Mouse (Mus musculus) lung, postnatal 36 days (tissue): ENCODE data around the gene Ifnb1.
A peak's percentile ranks its signal among the peaks of the same experiment; 100 is the strongest.
"Not testable (repeated sequence)": the region's sequence is repeated elsewhere in the genome, so short reads cannot be mapped to it uniquely, and the experiment has no call there.

Experiments
- DNase-seq: peaks from one replicate; pipeline ENCODE4 v3.0.0; 2022; ENCODE audit warnings: mixed read lengths

Gene Ifnb1

DNA sequence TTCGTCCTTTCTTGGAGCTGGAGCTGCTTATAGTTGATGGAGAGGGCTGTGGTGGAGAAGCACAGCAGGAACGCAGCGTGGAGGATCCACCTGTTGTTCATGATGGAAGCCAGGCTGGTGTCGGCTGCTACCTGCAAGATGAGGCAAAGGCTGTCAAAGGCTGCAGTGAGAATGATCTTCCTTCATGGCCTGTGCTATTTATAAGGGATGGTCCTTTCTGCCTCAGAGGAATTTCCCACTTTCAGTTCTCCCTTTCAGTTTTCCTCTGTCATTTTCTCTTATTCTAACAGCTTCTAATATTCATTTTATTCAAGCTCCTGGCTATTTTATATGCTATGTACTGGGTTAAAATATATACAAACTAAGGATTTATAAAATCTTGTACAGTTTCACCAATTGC is at the start of gene Ifnb1:
Gene Ifnb1, minus strand, starts transcription at position 101 of the 400 bp plus-strand sequence.
- DNase-seq: no peak

DNA sequence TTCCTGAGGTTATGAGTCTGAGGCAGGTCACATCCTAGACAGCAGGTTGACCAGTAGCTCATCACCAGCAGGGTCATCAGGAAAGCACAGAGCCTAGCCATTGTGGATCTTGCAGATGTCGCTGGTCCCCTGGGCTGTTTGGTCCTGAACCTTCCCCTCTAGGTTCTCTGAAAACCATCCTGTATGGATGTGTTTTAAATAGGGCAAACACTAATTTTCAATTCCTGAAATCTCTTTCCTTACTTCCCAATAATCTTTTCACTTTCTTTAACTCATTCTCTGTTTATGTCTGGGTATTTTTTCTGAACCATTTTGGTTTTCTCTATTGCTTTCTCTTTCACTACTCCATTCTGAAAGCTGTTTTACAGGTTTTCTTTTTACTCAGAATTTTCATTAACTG is 49.1 kb upstream of the Ifnb1 start, which contains the start of gene Ifna14:
Gene Ifna14, minus strand, starts transcription at position 101 of the 400 bp plus-strand sequence.
- no peak for DNase-seq

DNA sequence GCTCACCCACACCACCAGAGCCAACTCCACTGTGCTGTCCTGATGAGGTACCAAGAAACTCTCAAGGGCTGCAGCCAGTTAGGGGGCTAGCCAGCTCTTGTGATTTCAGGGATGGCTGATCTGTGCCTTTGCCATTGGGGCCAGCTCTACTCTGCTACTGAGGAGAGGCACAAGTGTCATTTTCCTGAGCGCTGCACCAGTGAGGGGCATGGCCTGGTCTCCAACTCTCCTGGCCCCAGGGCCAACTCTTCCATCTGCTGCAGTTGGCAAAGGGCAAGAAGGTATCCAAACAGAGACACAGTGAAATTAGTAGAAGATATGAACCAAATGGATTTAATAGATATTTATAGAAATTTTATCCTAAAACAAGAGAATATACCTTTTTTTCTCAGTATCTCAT is 39.2 kb upstream of the Ifnb1 start:
- DNase-seq: no peak

DNA sequence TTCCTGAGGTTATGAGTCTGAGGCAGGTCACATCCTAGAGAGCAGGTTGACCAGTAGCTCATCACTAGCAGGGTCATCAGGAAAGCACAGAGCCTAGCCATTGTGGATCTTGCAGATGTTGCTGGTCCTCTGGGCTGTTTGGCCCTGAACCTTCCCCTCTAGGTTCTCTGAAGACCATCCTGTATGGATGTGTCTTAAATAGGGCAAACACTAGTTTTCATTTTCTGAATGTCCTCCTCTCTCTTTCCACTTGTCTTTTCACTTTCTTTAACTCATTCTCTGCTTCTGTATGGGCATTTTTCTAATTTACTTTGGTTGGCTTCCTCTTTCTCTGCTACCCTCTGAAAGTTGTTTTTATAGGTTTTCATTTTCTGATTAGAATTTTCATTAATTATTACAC is 35.6 kb upstream of the Ifnb1 start, which contains the start of gene Ifna15:
Gene Ifna15, minus strand, starts transcription at position 101 of the 400 bp plus-strand sequence.
- not testable (repeated sequence) for DNase-seq

DNA sequence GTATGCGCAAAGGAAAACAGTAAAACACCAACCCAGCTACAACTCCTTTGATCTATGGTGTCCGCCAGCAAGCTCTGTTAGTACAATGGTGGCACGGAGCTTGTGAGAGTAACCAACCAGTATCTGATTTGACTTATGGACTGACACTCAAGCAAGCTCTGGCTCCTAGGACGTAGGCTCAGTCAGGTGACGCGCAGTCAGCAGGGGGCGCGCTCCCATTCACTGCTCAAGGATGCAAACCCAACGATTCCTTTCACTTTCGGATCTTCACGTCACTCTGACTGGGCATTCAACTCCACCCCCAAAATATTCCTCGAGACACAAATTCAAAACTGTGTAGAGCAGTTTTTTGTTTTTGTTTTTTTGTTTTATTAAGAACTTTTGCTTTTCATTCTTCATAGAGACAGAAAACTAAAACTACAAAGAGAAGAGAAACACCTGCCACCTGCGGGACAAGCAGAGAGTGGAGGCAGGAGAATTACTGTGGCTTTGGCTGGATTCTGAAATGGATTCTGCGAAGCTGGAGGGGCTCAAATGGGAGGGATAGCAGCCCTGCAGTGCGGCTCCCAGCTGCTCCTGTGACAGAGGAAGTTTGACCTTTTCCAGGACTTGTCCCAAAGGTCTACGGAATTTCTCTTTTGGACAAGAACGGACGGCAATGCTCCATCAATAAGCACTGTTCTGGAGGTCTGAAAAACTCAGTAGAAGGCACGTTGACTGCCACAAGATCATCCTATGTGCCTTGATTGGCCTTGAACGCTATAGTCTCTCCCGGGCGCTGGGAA is 27.8 kb upstream of the Ifnb1 start:
- peak; percentile 95 for DNase-seq

DNA sequence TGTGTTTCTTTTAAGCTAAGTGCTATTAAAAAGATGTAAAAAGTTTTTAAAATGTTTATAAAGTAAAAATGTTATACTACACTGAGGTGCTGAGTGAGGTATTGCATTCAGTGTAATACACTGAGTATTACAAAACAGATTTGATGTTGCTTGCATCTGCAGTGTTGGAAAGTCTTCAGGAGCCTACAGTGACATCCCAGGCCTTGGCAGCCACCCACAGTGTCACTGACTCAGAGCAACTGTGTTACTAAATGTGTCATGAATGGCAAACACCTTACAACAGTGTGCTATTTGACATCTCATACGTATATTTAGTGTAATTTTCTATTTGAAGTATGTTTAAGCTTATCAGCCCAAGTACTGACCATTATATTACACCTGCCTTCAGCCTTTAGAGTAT is 25.4 kb upstream of the Ifnb1 start:
- DNase-seq: no peak

DNA sequence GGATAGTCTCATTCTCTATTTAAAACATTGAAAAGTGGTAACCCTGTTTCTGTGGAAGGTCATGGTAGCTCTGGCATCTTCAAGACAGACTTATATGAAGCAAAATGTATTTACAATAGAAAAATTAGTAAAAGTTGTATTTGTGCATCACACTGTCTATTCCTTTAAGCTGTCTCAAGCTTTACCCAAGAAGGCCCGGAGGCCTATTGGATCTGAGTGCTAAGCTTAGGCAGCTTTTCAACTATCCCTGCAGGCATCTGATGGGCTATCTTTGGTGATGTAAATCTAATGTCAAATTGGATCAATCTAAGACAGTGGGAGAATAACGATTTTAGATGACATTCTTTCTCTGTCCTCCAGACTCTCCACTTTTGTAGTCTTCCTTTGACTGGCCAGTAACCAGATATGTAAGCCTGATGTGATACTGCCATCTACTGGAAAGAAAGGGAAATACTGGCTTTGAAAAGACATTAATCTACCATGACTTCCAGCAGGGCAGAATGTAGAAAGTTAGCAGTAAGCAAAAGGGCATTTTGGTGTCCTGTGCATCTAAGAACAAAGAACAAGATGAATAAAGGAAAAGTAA is 21.2 kb upstream of the Ifnb1 start:
- peak; percentile 76 for DNase-seq

DNA sequence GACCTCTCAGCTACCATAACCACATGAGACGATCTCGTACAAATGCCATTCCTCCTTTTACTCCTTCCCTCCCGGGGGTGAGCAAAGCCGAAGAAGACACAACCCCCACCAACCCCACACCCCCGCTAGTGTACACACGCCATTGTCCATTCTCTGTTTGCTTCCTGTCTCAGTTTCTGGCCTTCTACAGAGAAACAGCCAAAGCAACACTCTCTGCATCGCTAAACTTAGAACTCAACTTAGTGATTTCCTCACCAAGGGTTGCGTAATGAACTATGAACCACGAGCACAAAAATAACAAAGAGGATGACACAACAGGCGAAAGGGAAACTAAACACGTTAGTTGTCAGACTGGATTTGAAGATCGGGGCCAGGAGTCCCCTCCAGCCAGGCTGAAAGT is 14.8 kb upstream of the Ifnb1 start:
- peak; percentile 86 for DNase-seq

DNA sequence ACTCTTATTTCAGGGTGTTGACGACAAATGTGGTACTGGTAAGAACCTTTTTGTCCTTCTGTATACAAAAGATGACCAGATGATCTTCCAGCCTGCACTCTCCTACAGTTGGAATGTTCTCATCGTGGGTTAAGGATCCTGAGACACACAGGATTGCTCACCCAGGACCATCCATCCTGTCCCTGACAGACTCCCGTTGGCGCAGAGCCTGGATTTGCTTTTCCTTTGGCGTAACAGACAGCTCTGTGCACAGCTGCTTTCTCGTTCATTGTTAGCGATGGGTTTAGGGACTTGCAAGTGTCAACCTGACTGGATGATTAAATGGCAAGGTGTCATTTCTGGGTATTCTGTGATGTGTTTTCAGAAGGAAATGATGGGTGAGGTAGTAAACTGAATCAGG is 14.1 kb upstream of the Ifnb1 start:
- DNase-seq: peak; percentile 35

DNA sequence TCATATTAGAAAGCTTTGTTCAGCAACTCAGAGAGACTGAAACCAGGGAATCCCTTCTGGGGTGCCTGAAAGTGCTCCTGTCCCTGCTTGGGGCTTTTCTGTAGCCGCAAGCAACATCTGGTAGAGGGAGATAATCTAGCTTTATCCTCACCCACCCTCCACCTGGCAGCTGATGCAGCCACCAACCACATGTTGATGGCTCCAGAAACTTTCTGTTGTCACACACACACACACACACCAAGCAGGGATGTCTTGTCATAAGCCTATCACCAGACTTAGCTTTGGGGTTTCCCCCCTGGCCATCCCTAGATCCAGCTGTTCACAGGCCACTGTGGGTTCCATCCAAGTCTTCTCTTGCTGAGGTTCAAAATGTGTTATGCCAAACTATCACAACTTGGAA is 13.2 kb upstream of the Ifnb1 start:
- no peak for DNase-seq

DNA sequence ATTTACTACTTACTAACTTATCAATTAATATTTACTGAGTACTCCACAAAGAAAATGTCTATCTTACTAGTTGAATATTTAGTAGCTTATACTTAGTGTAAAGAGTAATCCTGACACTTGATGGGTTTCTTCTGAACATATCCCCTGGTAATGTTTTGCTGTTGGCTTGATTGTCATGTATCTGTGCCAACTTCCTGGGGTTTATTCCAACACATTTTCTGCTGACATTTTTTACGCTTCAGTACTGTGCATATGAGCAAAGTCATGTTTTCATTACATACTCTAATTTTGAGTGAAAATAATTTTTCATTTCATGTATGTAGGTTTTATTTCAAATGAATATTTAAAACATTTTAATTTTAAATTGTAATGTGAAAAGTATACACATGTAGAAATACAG is 12.3 kb upstream of the Ifnb1 start:
- no peak for DNase-seq

DNA sequence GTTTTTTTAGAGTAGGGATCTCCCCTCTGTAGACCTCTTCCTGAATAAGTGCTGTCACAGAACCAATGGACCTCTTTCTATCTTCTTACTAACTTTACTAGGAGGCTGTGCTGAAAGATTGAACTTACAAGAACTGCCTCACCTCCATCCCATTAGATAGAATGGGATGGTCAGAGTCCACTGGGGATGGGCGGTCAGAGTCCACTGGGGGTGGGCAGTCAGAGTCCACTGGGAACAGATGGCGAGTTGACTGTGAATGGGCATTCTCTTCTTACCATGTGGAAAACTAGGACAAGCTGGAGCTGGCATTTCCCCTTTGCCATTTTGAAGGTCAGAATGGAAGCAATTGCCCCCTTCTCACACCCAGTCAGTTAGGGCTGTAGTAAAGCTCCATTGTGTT is 10.9 kb upstream of the Ifnb1 start:
- DNase-seq: no peak

DNA sequence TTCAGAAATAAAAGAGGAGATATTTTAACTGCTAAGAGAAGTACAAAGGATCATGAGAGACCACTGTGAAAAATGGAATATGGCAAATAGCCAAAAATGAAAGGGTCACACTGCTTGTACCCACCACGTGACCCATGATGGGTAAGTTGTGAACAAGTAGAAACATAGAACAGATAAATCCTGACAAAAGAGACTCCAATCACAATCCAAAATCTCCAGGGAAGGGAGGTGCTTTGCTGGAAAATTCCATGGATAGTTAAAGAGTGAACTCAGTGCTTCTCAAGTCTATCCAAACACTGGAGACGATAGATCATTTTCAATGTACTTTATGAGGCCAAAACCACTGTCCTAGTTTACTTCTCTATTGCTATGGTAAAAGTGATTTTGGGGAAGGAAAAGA is 8.3 kb upstream of the Ifnb1 start:
- no peak for DNase-seq

DNA sequence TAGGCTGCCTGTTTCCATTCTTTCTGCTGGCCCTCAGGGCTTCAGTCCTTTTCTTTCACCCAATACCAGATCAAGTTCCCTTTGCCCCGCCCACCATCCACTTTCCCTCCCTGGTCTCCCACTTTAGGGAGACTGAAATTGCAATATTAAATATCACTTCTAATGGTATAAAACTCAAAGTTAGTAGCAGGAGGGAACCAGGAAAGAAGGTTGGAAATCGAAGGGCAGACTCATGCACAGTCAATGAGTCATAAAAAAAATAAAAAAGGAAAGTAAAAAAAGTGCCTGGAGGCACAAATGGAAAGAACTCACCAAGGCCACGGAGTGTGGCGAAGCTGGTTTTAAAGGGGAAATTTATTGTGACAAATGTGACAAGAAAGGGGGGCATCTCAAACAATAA is 7.7 kb upstream of the Ifnb1 start:
- DNase-seq: no peak

DNA sequence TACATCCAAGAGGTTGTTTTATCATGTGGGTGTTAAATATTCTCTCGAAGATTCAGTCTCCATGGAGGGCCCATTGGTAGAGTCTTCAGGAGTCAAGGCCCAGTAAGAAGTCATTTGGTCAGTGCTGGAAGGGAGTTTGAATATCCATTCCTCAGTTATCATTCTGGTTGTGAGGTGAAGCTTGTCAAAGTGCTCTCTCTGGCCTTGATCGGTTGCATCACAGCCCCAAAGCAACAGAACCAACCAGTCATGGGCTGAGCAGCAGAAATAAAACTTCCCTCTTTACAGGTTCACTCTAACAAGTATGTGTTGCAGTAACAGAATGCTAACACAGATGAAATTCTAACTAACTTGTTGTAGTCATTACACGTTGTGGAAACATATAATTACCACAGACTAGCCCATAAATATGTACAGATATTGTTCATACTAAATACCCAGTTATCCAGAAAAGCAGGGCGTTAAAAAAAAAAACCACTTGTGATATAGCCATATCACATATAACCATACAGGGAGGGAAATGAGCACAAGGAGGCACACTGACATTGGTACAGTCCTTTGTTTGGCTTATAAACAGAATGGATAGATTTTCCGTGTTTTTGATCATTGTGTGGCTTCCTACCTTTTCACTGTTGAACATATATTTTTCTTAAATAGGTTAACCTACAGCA is 3.9 kb upstream of the Ifnb1 start:
- DNase-seq: no peak

DNA sequence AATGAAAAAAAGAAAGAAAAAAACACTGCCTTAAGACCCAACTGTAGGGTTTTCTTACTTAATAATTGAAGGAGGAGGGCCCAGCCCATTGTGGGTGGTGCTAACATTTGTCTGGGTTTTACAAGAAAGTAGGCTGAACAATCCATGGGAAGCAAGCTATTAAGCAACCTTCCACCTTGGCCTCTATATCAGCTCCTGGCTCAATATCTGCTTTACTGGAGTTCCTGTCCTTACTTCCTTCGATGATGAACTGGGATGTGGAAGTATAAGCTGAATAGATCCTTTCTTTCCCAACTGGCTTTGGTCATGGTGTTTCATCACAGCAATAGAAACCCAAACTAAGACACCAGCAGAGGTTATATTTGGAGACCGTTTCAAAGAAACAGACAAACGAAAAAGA is 2.8 kb upstream of the Ifnb1 start:
- peak; percentile 8 for DNase-seq

DNA sequence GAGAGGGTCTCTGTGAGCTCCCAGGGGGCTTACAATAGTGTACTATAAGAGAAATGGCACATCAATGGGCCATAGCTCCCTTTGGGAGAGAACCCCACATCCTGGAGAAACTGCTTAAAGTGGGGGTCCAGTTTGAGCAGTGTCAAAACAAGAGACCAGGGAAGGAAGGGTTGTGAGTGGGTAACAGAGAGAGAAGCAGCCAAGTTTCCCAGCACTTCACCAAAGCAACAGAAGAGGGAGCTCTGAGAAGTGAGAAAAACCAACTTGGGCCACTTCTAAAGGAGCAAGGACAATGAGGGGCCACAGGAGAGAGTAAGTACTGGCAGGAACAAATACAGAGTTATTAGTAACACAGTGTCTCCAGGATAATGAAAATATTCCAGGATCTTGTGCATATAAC is 667 bp upstream of the Ifnb1 start:
- DNase-seq: peak; percentile 49

DNA sequence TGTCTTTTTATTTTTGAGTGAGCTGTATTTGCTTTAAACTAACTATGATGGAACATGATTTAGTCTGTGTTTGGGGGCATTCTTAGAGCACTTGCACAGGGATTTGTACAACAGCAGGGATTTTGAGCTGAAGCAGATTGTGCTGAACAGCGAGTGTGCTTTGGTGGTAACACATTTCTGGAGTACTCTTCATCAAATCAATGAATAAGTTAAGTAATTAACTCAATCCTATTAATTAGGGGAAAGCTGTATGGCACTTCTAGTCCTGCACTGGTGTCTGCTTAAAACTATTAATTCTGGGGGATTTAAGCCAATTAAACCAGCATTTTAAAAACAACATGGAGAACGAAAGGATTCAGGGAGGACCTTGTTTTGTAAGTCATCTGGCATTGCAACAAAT is 4.6 kb downstream of the Ifnb1 start:
- no peak for DNase-seq

DNA sequence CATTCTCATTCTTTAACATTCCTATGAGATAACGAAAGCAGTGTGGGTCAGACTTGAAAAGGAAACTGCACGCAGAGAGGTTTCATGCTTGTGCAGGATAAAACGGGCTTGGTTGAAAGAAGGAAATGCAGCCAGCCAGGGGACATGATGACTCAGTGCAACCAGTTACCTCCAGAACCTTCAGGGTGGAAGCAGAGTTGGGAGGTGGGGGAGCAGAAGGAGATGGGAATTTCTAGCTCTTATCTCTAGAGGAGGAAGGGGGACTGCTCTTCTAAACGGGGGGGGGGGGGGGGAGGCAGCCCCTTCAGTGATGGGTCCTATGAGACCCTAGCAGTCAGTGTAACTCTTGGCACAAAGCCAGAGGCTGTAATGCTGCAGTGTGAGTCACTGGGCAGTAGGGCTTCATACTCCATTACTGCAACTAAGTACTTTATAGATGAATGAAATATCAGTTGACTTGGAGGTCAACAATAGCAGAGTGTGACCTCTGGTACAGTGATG is 6.8 kb downstream of the Ifnb1 start:
- peak; percentile 68 for DNase-seq

DNA sequence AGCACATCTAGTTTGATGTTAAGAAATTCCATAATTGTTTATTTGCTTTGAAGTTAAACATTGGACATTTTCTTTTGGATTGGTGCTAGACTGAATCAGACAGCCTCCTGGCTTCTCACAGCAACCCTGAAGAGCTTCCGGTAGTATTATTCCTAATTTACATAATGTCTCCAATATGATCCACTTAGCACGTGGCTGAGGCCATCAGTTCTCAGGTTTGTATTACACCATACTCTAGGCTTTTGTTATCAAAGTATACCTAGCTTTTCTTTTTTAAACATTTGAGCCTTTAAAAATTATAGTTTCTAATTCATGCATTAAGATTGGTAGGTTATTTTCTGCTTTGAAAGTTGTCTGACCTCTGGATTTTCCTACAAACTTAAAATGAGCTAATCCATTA is 7.3 kb downstream of the Ifnb1 start:
- no peak for DNase-seq

DNA sequence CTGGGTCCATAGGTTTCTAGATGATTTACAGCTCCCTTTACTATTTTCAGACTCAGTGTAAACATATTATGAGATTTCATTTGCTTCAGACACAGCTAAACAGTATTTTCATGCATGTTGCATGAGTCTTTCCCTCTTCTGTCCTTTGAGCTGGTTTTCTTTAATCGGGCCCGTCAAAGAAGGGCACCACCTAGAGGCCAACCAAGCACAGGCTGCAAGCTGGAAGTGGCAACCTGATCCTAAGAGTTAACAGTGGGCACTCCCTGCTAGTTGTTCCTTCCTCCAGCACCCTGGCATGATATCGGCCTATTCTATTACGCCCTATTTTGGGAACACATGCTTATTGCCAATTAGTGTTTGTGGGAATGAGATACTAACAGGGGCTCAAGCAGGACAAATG is 8.2 kb downstream of the Ifnb1 start:
- peak; percentile 83 for DNase-seq

DNA sequence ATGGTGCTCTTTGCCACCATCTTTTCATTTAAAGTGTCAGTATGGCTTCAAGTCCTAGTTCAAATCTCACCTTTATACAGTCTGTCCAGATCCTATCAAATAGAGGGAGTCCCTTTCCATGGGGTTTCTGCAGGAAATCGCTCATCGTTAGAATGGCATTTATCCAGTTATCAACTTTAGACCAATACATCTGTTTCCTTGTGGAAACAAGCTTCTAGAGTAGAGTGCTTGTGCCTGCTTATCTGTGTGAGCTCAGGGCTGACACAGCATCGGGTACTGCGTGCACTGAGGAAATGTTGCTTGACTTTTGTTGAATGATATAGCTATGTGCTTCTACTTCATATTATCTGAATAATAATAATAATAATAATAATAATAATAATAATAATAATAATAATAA is 8.8 kb downstream of the Ifnb1 start:
- no peak for DNase-seq

DNA sequence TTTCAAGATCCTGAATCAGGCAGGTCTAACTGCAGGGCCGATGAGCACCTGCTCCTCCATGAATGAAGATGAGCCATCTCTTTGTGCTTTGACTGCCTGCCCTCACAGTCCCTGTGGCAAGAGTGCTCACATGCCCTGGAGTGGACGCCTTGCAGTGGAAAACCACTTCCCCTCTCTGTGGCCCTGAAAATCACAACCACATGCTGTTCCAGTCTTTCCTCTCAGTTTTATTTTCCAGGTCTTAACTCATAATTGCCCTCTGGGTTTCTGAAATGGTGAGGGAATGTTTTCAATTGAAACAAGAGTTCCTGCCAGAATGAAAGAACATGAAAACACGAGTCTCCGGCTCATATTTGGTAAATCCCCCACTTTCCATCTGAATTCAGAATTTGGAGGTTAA is 18.8 kb downstream of the Ifnb1 start:
- peak; percentile 11 for DNase-seq

DNA sequence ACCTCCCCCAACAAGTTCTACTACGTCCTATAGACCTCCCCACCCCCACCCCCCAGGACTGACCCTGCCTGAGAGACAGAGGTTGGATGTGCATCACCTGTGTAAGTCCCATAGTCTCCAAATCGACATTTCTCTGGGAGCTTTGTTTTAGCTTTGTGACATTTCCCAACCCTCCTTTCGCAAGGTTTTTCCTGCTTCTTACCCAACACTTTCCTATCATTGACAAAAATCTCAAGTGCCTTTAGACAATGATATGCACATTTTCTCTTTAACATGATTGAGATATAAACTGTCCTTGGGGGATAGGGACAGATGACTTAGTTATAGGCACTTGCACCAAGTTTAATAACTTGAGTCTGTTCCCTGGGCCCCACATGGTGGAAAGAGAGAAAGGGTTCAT is 21.3 kb downstream of the Ifnb1 start:
- no peak for DNase-seq
